Mouse (Mus musculus) heart, postnatal 0 days (tissue): ENCODE measurements at regions not wholly inside any gene's neighbourhood (a gene's known extent, or its start where the extent isn't known, plus 50 kb on each side); places are given as distances from the start of the nearest gene placed in this dataset.
"Not testable (repeated sequence)": the region's sequence is repeated elsewhere in the genome, so short reads cannot be mapped to it uniquely, and the experiment has no call there.

Experiments used
- ATAC-seq: fragments of 200-750 bp; cut with Nextera tagmentation; 2 replicates; pipeline ENCODE4 v1.8.0; 2017; ENCODE audit warnings: low read depth, moderate number of reproducible peaks, moderate library complexity; ENCODE audit not compliant: insufficient read depth
- DNase-seq: peaks from one replicate; pipeline ENCODE4 v3.0.0-alpha.2; 2016; ENCODE audit warnings: low spot score
- H3K27ac ChIP-seq: fragments of 300-500 bp; sonication (generic); 2 replicates; pipeline ENCODE4 v1.5.1; 2014; ENCODE audit warnings: low read depth, mild to moderate bottlenecking
- H3K27me3 ChIP-seq: fragments of 300-500 bp; sonication (generic); 2 replicates; pipeline ENCODE4 v1.6.1; 2014; ENCODE audit warnings: low read length, mixed read lengths; ENCODE audit not compliant: control insufficient read depth, insufficient read depth
- H3K36me3 ChIP-seq: fragments of 300-500 bp; sonication (generic); replicated peaks from 2 replicates; pipeline ENCODE4 v1.6.1; 2014; ENCODE audit warnings: low read length, mixed read lengths; ENCODE audit not compliant: control insufficient read depth, insufficient read depth
- H3K4me1 ChIP-seq: fragments of 300-500 bp; sonication (generic); 2 replicates; pipeline ENCODE4 v1.6.1; 2014; ENCODE audit warnings: antibody characterized with exemption; ENCODE audit not compliant: control insufficient read depth, insufficient read depth
- H3K4me2 ChIP-seq: fragments of 300-500 bp; sonication (generic); 2 replicates; pipeline ENCODE4 v1.6.1; 2014; ENCODE audit warnings: low read depth, mild to moderate bottlenecking, low read length, moderate library complexity
- H3K4me3 ChIP-seq: fragments of 300-500 bp; sonication (generic); 2 replicates; pipeline ENCODE4 v1.5.1; 2014; ENCODE audit warnings: low read depth, low read length
- H3K9ac ChIP-seq: fragments of 300-500 bp; sonication (generic); replicated peaks from 2 replicates; pipeline ENCODE4 v1.6.1; 2014; ENCODE audit warnings: low read depth, low read length, mixed read lengths
- H3K9me3 ChIP-seq: fragments of 300-500 bp; sonication (generic); replicated peaks from 2 replicates; pipeline ENCODE4 v1.6.1; 2016; ENCODE audit warnings: low read length; ENCODE audit not compliant: control insufficient read depth
- CTCF ChIP-seq: IDR thresholded peaks from 2 replicates; pipeline ENCODE4 v1.5.1; 2016; ENCODE audit warnings: antibody characterized with exemption, control low read depth, low read depth
- EP300 ChIP-seq: IDR thresholded peaks from 2 replicates; pipeline ENCODE4 v1.6.1; 2016; ENCODE audit warnings: antibody characterized with exemption, low read depth
- WGBS: fragments of 180-500 bp; shearing (Covaris S2); extraction: QIAGEN DNeasy Blood & Tissue Kit; methylation state at CpG from one replicate; pipeline ENCODE4 v1.1.7; 2014; 5-methylcytosine and 5-hydroxymethylcytosine counted together

- Histone ChIP-seq H3K4me3 (no peak overlapping the region; the same call in 1 of the 2 replicates), H3K36me3 (no peaks in the 10 kb centered on the region), H3K27me3 (no peaks in the 10 kb centered on the region), H3K9me3 (no peaks in the 10 kb centered on the region), H3K27ac (no peak overlapping the region), H3K9ac (no peak overlapping the region), H3K4me2 (peak overlapping the region; percentile 41), H3K4me1 (peaks cover 3% of the 10 kb centered on the region; the same call in 1 of the 2 replicates)
- DNase-seq: peak; percentile 52
- ATAC-seq: no peak
- TF ChIP-seq EP300 (no peak), CTCF (no peak)
- WGBS: 19% methylated on average over 8 of the region's 8 CpGs
Observed at GRCm38 (mm10) chr6:37642701-37643121, 112.7 kb downstream of the Akr1d1 start.

GRCm38 (mm10) chr6:37643176-37643575, 113.2 kb downstream of the Akr1d1 start:
- TF ChIP-seq EP300: no peak
- no peak for TF ChIP-seq CTCF
- H3K4me2 ChIP-seq: no peak overlapping the region; the same call in 1 of the 2 replicates
- no peak overlapping the region for H3K4me3 ChIP-seq
- H3K9ac ChIP-seq: no peak overlapping the region
- no peak overlapping the region for H3K27ac ChIP-seq
- no peaks in the 10 kb centered on the region for H3K9me3 ChIP-seq
- no peaks in the 10 kb centered on the region for H3K27me3 ChIP-seq
- H3K36me3 ChIP-seq: no peaks in the 10 kb centered on the region
- no peak for DNase-seq
- ATAC-seq: no peak
- H3K4me1 ChIP-seq: peaks cover 3% of the 10 kb centered on the region; the same call in 1 of the 2 replicates
- 59% methylated on average over 4 of the region's 4 CpGs for WGBS

GRCm38 (mm10) chr6:37643718-37644117, 113.7 kb downstream of the Akr1d1 start:
- Histone ChIP-seq H3K4me1 (peaks cover 3% of the 10 kb centered on the region; the same call in 1 of the 2 replicates), H3K27ac (no peak overlapping the region), H3K9ac (no peak overlapping the region), H3K9me3 (no peaks in the 10 kb centered on the region), H3K4me3 (no peak overlapping the region), H3K36me3 (no peaks in the 10 kb centered on the region), H3K4me2 (no peak overlapping the region), H3K27me3 (no peaks in the 10 kb centered on the region)
- 85% methylated on average over 2 of the region's 2 CpGs for WGBS
- no peak for TF ChIP-seq CTCF
- no peak for TF ChIP-seq EP300
- no peak for DNase-seq
- no peak for ATAC-seq

GRCm38 (mm10) chr6:37645551-37645950, 115.6 kb downstream of the Akr1d1 start:
- ATAC-seq: no peak
- no peak for TF ChIP-seq CTCF
- TF ChIP-seq EP300: no peak
- 87% methylated on average over 14 of the region's 14 CpGs for WGBS

GRCm38 (mm10) chr6:37657300-37657699, 127.3 kb downstream of the Akr1d1 start:
- not testable (repeated sequence) for H3K27ac ChIP-seq, H3K36me3 ChIP-seq, H3K4me1 ChIP-seq, H3K9ac ChIP-seq, H3K27me3 ChIP-seq, ATAC-seq, H3K9me3 ChIP-seq, H3K4me2 ChIP-seq, H3K4me3 ChIP-seq, DNase-seq
- 82% methylated on average over 3 of the region's 3 CpGs for WGBS

More at GRCm38 (mm10) chr6:37645551-37645950, 115.6 kb downstream of the Akr1d1 start:
- no peak overlapping the region for H3K27ac ChIP-seq
- H3K4me2 ChIP-seq: no peak overlapping the region
- H3K9me3 ChIP-seq: no peaks in the 10 kb centered on the region
- H3K36me3 ChIP-seq: no peaks in the 10 kb centered on the region
- peaks cover 3% of the 10 kb centered on the region; the same call in 1 of the 2 replicates for H3K4me1 ChIP-seq
- no peaks in the 10 kb centered on the region for H3K27me3 ChIP-seq
- no peak overlapping the region for H3K9ac ChIP-seq
- no peak overlapping the region for H3K4me3 ChIP-seq
- no peak for DNase-seq

GRCm38 (mm10) chr6:37658021-37658650, 128.2 kb downstream of the Akr1d1 start:
- H3K27me3 ChIP-seq: no peaks in the 10 kb centered on the region
- no peaks in the 10 kb centered on the region for H3K4me1 ChIP-seq
- no peak overlapping the region for H3K27ac ChIP-seq
- no peak overlapping the region for H3K9ac ChIP-seq
- 42% methylated on average over 6 of the region's 6 CpGs for WGBS
- H3K4me3 ChIP-seq: no peak overlapping the region
- DNase-seq (no peak), ATAC-seq (no peak)
- H3K4me2 ChIP-seq: no peak overlapping the region
- TF ChIP-seq EP300 (0 out of 2 replicates have a peak, but pooled peaks have one; percentile 37), CTCF (no peak)
- no peaks in the 10 kb centered on the region for H3K9me3 ChIP-seq
- no peaks in the 10 kb centered on the region for H3K36me3 ChIP-seq
